Mouse (Mus musculus) limb, embryonic 13.5 days (tissue): ENCODE results near the gene Phf19. TPM values are rescaled to one million over a fixed set of nuclear protein-coding genes. Genes with fewer than 3 reads are reported as not detected.

Experiments
- polyA plus RNA-seq: library from polyadenylated mRNA; unstranded; fragments of >200 nt; fragmentation: Nextera tagmentation; extraction: Ambion mirVana; gene quantifications from 2 replicates; pipeline ENCODE4 v1.2.1, GENCODE M21; 2015

Phf19 gene
- polyA plus RNA-seq, 1 experiment from 2014 or later: 2.6 TPM

Other genes with a start within 250 kb of the Phf19 start
- 89.7 and 97.3 TPM in 2 replicates for gene Gapvd1, start 158.8 kb downstream of the Phf19 start, polyA plus RNA-seq
- 842 and 937 TPM in 2 replicates for gene Hspa5, start 142.1 kb downstream of the Phf19 start, polyA plus RNA-seq
- 37.8 and 41.4 TPM in 2 replicates for gene Rabepk, start 114.1 kb downstream of the Phf19 start, polyA plus RNA-seq
- 93.1 and 93.4 TPM in 2 replicates for gene Fbxw2, start 87.7 kb downstream of the Phf19 start, polyA plus RNA-seq
- gene Gm34653, start 81.0 kb downstream of the Phf19 start, polyA plus RNA-seq: 0.09 TPM in 1 of 2 replicates, not detected in the other
- 0.09 and 0.26 TPM in 2 replicates for gene Cutal, start 39.6 kb downstream of the Phf19 start, polyA plus RNA-seq
- gene Psmd5, start 39.1 kb downstream of the Phf19 start, polyA plus RNA-seq: 101 and 102 TPM in 2 replicates
- gene Traf1, start 47.7 kb upstream of the Phf19 start, polyA plus RNA-seq: 3.3 TPM in 2 replicates
- gene Hc, start 147.4 kb upstream of the Phf19 start, polyA plus RNA-seq: 0.10 TPM in 1 of 2 replicates, not detected in the other
- 0.28 and 0.60 TPM in 2 replicates for gene AI182371, start 187.5 kb upstream of the Phf19 start, polyA plus RNA-seq
- gene Cntrl, start 195.5 kb upstream of the Phf19 start, polyA plus RNA-seq: 27.2 and 27.3 TPM in 2 replicates